Mouse (Mus musculus) small intestine, adult 2 months (tissue): ENCODE measurements around the gene Map6. TPM values are rescaled to one million over a fixed set of nuclear protein-coding genes. Genes with fewer than 3 reads are reported as not detected.
A peak's percentile ranks its signal among the peaks of the same experiment; 100 is the strongest.

Experiments
- H3K27ac ChIP-seq: fragments of 200-500 bp; 2 replicates; pipeline ENCODE4 v1.5.1; 2012; ENCODE audit warnings: low read depth, low read length, control low read depth, inconsistent platforms; ENCODE audit not compliant: insufficient read depth
- H3K27me3 ChIP-seq: fragments of 200-500 bp; 2 replicates; pipeline ENCODE4 v1.6.1; 2012; ENCODE audit warnings: mild to moderate bottlenecking, moderate library complexity, low read length, inconsistent platforms; ENCODE audit not compliant: control insufficient read depth, insufficient read depth
- H3K36me3 ChIP-seq: fragments of 200-500 bp; 2 replicates; pipeline ENCODE4 v1.6.1; 2012; ENCODE audit warnings: mild to moderate bottlenecking, low read length, control low read depth, inconsistent platforms; ENCODE audit not compliant: control insufficient read depth, insufficient read depth
- H3K4me1 ChIP-seq: fragments of 200-500 bp; 2 replicates; pipeline ENCODE4 v1.6.1; 2012; ENCODE audit warnings: low read length, inconsistent platforms, mixed read lengths; ENCODE audit not compliant: control insufficient read depth, insufficient read depth, insufficient read length
- H3K4me3 ChIP-seq: fragments of 200-500 bp; 2 replicates; pipeline ENCODE4 v1.5.1; 2012; ENCODE audit warnings: low read depth, mild to moderate bottlenecking, control low read depth, inconsistent platforms, low read length, moderate library complexity
- CTCF ChIP-seq: fragments of 200-500 bp; IDR thresholded peaks from 2 replicates; pipeline ENCODE4 v1.5.1; 2012; ENCODE audit warnings: low read depth, mild to moderate bottlenecking, control low read depth, inconsistent platforms, low read length, moderate library complexity, mixed read lengths; ENCODE audit not compliant: insufficient replicate concordance, insufficient read length; ENCODE audit errors: extremely low read depth
- POLR2A ChIP-seq: fragments of 200-500 bp; IDR thresholded peaks from 2 replicates; pipeline ENCODE4 v1.6.1; 2012; ENCODE audit warnings: low read depth, mild to moderate bottlenecking, control low read depth, inconsistent platforms, low read length, moderate library complexity
- WGBS: fragments of 180-500 bp; shearing (Covaris S2); methylation state at CpG from one replicate; pipeline ENCODE4 v1.1.7; 2018; 5-methylcytosine and 5-hydroxymethylcytosine counted together
- polyA plus RNA-seq: library from polyadenylated mRNA; depleted of rRNA; stranded (reverse); fragments of >200 nt; gene quantifications from 2 replicates; pipeline ENCODE4 v1.2.3, GENCODE M21; 2012

Gene Map6
- polyA plus RNA-seq, 1 experiment: 1.2 TPM

GRCm38 (mm10) chr7:99352526-99353400 is 85.5 kb downstream of the Map6 start, which contains the start of gene Serpinh1:
Gene Serpinh1, minus strand, starts transcription at chr7:99353239.
- H3K27ac ChIP-seq: peak within 1 kb of the TSS; percentile 71
- no peaks in the 10 kb centered on the region for H3K36me3 ChIP-seq
- 10% methylated on average over 35 of the region's 35 CpGs for WGBS
- H3K27me3 ChIP-seq: no peaks in the 10 kb centered on the region
- TF ChIP-seq CTCF: no peak
- peak; percentile 81 for TF ChIP-seq POLR2A
- H3K4me1 ChIP-seq: peaks cover 11% of the 10 kb centered on the region
- H3K4me3 ChIP-seq: peak within 1 kb of the TSS; percentile 70

- WGBS: 62% methylated on average over 7 of the region's 7 CpGs
- Histone ChIP-seq H3K27me3 (no peaks in the 10 kb centered on the region), H3K4me3 (no peak overlapping the region), H3K4me1 (peaks cover 11% of the 10 kb centered on the region), H3K27ac (peak overlapping the region; percentile 85), H3K36me3 (no peaks in the 10 kb centered on the region)
- no peak for TF ChIP-seq POLR2A
- TF ChIP-seq CTCF: no peak
These were observed 88.5 kb downstream of the Map6 start for GRCm38 (mm10) chr7:99355731-99356131.

- Histone ChIP-seq H3K36me3 (no peaks in the 10 kb centered on the region), H3K4me1 (peaks cover 11% of the 10 kb centered on the region), H3K27me3 (no peaks in the 10 kb centered on the region), H3K4me3 (no peak overlapping the region), H3K27ac (peak overlapping the region; percentile 85)
- no peak for TF ChIP-seq POLR2A
- no peak for TF ChIP-seq CTCF
- WGBS: 64% methylated on average over 9 of the region's 9 CpGs
These were observed 89.1 kb downstream of the Map6 start for GRCm38 (mm10) chr7:99356244-99356930.

- peak overlapping the region; percentile 69 for H3K27ac ChIP-seq
- H3K36me3 ChIP-seq: no peaks in the 10 kb centered on the region
- no peak overlapping the region for H3K4me3 ChIP-seq
- no peaks in the 10 kb centered on the region for H3K27me3 ChIP-seq
- no peak for TF ChIP-seq CTCF
- TF ChIP-seq POLR2A: no peak
- WGBS: 26% methylated on average over 7 of the region's 7 CpGs
- peaks cover 11% of the 10 kb centered on the region for H3K4me1 ChIP-seq
These were observed 90.0 kb downstream of the Map6 start for GRCm38 (mm10) chr7:99357201-99357600.

- TF ChIP-seq CTCF: no peak
- TF ChIP-seq POLR2A: no peak
- no peaks in the 10 kb centered on the region for H3K36me3 ChIP-seq
- no peak overlapping the region for H3K27ac ChIP-seq
- H3K27me3 ChIP-seq: no peaks in the 10 kb centered on the region
- peaks cover 7% of the 10 kb centered on the region for H3K4me1 ChIP-seq
- no peak overlapping the region for H3K4me3 ChIP-seq
- 90% methylated on average over 8 of the region's 8 CpGs for WGBS
These were observed 91.1 kb downstream of the Map6 start for GRCm38 (mm10) chr7:99358371-99358770.

DNA sequence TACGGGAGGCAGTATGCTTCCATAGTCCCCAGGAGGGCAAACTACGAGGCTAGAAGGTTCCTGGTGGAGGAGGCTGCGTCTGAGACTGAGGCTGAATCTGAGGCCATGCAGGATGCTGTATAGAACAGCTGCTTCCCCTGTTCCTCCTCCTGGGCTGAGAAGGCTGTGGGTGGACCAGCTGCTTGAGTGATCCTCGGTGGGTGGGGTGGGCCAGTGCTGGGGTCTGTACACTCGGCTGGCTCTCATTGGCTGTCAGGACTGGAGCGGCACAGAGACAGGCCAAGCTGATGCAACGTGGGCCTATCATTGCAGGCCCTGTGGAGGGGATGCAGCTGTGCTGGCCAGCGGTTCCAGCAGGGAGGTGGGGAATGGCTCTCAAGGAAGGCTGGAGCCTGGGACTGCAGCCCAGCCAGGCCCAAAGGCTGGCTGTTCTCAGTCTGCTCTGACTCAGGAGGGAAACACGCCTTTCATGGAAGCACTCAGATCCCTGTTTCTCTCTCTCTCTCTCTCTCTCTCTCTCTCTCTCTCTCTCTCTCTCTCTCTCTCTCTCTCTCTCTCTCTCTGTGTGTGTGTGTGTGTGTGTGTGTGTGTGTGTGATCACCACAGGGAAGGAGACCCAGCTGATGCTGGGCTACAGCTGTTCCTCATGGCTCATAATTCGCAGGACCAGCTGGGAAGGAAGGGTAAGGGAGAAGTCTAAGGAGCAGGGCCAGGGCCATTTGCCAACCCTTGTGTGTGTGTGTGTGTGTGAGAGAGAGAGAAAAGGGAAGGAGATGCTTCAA is 93.0 kb downstream of the Map6 start:
- peak overlapping the region; percentile 68 for H3K27ac ChIP-seq

More for the DNA sequence above, 93.0 kb downstream of the Map6 start:
- Histone ChIP-seq H3K4me1 (peaks cover 7% of the 10 kb centered on the region), H3K4me3 (no peak overlapping the region), H3K36me3 (no peaks in the 10 kb centered on the region), H3K27me3 (no peaks in the 10 kb centered on the region)
- 66% methylated on average over 10 of the region's 10 CpGs for WGBS
- no peak for TF ChIP-seq POLR2A
- TF ChIP-seq CTCF: no peak
